Mouse (Mus musculus) macrophage (primary cell): Measurements from ENCODE around the gene Rabep2. TPM values are rescaled to one million over a fixed set of nuclear protein-coding genes. Genes with fewer than 3 reads are reported as not detected.

Experiments
- H3K27ac ChIP-seq: fragments of 350-480 bp; formaldehyde crosslinking; 2 replicates; pipeline ENCODE4 v1.9.0; 2021
- H3K36me3 ChIP-seq: fragments of 350-480 bp; formaldehyde crosslinking; 2 replicates; pipeline ENCODE4 v1.9.0; 2021; ENCODE audit errors: inconsistent target
- H3K4me3 ChIP-seq: fragments of 350-480 bp; formaldehyde crosslinking; 2 replicates; pipeline ENCODE4 v1.9.0; 2021; ENCODE audit errors: inconsistent target
- H3K79me2 ChIP-seq: fragments of 350-480 bp; formaldehyde crosslinking; 2 replicates; pipeline ENCODE4 v1.9.0; 2021; ENCODE audit errors: inconsistent target
- WGBS: methylation state at CpG from one replicate; pipeline ENCODE4 v1.1.7; 2026; ENCODE audit warnings: inconsistent platforms; ENCODE audit not compliant: missing documents; 5-methylcytosine and 5-hydroxymethylcytosine counted together
- polyA plus RNA-seq: library from polyadenylated mRNA; stranded (reverse); fragments of 250-400 nt; gene quantifications from 3 replicates; pipeline ENCODE4 v1.2.4, GENCODE M21; 2018; ENCODE audit warnings: inconsistent platforms

Gene Rabep2
- polyA plus RNA-seq, 1 experiment from 2014 or later, result 12.9 TPM

DNA sequence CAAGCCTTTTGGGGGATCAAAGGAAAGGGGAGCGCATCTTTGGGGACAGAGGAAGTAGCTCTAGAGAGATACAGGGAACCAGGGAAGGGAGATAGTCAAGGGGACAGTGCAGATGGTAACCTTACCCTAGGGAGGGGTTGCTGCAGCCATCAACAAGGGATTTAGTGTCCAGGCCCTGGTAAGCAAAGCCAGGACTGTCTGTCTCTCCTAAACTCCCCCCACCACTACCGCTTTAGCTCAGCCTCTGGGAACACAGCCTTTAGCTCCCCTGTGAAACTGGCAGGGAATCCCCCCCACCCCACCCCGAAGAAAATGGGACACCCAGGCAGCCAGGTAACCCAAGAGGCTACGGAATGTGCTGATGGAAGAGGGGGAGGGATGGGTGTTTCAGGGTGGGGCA, 35.0 kb downstream of the Rabep2 start:
- Histone ChIP-seq H3K36me3 (peaks cover 19% of the 10 kb centered on the region), H3K4me3 (no peak overlapping the region)
- WGBS, result 70% methylated on average over 4 of the region's 4 CpGs

DNA sequence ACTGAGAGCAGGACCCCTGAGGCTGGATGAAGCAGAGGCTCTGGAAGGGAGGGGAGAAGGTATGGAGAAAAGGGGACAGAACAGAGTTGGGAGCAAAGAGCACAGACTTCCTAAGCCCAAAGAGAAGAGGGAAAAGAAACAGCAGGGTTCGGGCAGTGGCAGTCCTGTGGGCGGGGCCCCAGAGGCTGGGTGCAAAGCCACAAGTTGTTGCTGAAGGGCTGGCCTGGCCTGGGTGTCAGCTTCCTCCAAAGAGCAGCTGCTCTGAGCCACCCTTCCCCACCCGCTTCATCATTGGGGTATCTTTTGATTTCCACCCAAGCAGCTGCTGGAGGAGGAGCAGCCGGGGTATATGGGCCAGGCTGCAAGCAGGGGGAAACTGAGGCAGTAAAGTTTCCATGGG, 35.6 kb downstream of the Rabep2 start:
- no peak overlapping the region for H3K27ac ChIP-seq
- H3K36me3 ChIP-seq, result peaks cover 25% of the 10 kb centered on the region
- WGBS, result 5% methylated on average over 4 of the region's 4 CpGs
- no peak overlapping the region for H3K4me3 ChIP-seq
- no peaks in the 10 kb centered on the region for H3K79me2 ChIP-seq

More for the DNA sequence above, 35.0 kb downstream of the Rabep2 start:
- H3K79me2 ChIP-seq, result no peaks in the 10 kb centered on the region
- H3K27ac ChIP-seq, result no peak overlapping the region

DNA sequence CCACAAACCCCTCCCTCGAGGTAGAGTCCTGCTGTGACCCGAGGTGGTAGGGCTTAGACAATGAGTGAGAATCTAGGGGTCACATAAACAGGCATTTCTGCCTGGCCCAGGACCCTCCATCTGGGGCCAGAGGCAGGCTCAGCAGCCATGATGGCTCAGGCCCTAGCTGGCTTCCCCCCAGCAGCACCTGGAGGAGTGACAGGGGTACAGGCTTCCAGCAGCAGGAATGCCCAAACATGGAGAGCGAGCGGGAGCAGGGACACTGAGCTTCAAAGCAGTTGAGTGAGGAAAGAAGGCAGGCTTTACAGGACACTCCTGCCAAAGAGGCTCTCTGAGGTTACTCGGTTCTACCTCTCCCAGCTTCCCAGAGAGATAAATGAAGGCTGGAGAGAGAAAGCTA, 36.3 kb downstream of the Rabep2 start:
- Histone ChIP-seq H3K4me3 (no peak overlapping the region), H3K79me2 (no peaks in the 10 kb centered on the region), H3K36me3 (peaks cover 29% of the 10 kb centered on the region), H3K27ac (no peak overlapping the region)
- 84% methylated on average over 5 of the region's 5 CpGs for WGBS

DNA sequence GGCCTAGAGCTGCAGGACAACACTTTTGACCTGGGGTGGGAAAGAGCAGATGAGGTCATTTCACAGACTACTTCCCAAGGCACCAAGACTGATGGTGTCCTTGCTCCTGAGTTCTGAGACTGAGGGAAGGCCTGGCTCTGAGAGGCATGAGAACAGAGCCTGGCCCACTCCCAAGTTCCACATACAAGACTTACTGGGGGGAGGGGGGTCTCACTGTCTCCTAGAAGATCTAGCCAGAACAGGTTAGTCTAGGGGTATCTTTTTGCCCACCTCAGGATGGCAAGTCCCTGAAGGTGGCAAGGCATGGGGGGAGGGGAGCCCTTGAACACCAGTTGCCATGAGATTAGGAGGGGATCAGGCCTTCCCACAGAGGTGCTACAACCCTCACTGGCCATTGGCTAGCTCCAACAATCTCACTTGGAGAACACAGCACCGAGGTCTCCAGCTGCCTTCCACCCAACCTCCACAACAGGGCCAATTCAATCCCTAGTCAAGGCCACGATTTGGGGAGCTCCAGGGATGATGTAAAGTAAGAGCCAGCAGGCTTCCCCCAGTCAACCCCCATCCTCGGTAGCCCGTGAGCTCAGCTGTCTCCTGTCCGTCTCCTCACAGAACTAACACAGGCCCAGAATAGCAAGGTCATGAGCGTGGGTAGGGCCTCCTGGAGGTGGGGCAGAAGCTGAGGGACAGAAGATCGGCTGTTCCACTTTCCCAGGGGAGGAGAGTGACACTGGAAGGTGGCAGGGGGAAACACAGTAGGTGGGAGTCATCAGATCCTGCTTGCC, 36.9 kb downstream of the Rabep2 start:
- Histone ChIP-seq H3K4me3 (no peak overlapping the region), H3K36me3 (peaks cover 29% of the 10 kb centered on the region), H3K27ac (no peak overlapping the region), H3K79me2 (no peaks in the 10 kb centered on the region)
- 71% methylated on average over 5 of the region's 7 CpGs for WGBS

DNA sequence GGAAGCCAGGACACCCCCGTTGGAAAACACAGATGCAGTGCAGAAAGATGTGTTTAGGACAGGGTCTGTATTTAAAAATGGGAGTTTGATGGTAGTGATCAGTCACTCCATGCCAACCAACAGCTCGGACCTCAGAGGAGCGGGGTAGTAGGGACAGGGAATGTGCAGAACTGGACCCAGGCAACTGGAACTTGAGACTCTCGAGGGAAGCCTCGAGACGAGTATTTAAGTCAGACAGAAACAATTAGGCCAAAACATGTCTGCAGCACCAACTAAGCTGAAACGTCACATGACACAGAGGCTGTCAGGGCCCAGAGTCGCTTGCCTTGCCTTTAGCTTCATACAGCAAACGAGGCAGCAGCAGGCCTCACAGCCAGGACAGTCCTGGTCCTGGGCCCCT, 37.6 kb downstream of the Rabep2 start:
- 83% methylated on average over 8 of the region's 9 CpGs for WGBS
- H3K4me3 ChIP-seq, result no peak overlapping the region
- no peak overlapping the region for H3K27ac ChIP-seq
- H3K36me3 ChIP-seq, result peaks cover 31% of the 10 kb centered on the region
- no peaks in the 10 kb centered on the region for H3K79me2 ChIP-seq

DNA sequence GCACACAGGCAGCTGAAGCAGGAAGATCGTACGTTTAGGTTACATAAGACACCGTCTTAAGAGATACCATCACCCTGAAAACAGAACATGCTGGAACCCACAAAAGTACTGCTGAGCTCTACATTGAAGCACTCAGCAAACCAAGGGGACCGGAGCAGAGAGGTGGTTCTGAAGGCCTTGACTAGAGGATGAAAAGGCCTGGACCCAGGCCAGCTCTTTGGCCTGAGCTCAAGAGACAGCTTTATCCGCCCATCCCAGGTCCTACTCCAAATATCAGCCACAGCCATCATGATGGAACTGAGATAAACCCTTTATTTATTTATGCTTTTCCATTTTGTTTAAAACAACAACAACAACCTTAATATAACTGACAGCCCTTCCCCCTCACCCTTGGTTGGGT, 38.1 kb downstream of the Rabep2 start:
- Histone ChIP-seq H3K27ac (no peak overlapping the region), H3K36me3 (peaks cover 37% of the 10 kb centered on the region), H3K4me3 (no peak overlapping the region), H3K79me2 (no peaks in the 10 kb centered on the region)
- 86% methylated on average over 5 of the region's 5 CpGs for WGBS

DNA sequence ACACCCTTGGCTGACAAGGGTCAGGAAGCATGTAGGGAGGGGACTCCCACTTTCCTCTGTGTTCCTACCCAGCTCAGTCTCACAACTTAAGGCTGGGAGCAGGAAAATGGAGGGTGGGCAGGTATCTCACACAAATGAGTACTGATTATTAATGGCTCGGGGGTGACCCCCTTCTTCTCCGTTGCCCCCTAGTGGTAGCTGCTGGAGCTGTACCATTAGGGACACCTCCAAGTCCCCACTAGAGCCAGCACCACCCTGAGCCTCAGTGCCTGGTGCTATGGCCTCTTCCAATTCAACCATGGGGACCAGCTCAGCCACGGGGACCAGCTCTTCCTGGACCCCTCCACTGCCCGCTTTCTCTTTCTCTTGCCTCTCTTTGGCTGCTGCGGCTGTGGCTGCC, 38.7 kb downstream of the Rabep2 start:
- WGBS, result 51% methylated on average over 5 of the region's 5 CpGs
- Histone ChIP-seq H3K79me2 (no peaks in the 10 kb centered on the region), H3K36me3 (peaks cover 41% of the 10 kb centered on the region), H3K4me3 (no peak overlapping the region), H3K27ac (no peak overlapping the region)

DNA sequence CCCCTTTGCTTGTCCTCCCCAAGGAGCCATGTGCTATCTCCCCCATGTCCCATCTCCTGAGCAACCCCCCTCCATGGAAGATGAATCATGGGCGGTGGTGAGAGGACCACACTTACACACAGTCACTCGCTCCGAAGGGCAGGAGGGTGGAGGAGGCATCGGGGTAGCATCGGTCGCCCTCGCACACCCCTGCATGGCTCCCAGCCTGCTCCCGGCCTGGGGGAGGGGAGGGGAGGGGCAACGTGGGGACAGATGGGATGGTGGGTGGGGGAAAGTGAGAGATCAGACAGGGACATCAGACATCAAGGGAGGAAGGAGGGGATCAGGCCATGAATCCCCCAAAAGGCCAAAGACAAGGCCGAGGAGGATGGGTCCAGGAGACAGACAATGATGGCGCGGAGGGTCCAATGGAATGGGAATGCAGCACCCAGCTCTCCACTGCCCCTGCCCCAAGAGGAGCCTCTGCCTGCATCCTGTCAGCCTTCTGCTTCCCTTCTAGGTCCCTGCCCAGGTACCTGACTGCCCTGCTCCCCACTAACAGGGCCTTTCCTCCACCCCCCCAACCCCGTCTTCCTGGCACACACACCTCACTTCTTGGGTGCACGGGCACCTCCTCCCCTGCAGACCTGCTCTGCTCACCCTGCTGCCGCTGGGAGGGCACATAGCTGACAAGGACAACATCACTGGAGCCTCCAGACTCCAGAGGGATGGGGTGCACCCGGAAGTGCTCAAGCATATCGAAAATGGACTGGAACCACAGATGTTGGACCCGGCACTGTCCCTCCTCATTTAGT, 39.5 kb downstream of the Rabep2 start:
- H3K36me3 ChIP-seq, result peaks cover 41% of the 10 kb centered on the region
- no peaks in the 10 kb centered on the region for H3K79me2 ChIP-seq
- no peak overlapping the region for H3K4me3 ChIP-seq
- 90% methylated on average over 14 of the region's 18 CpGs for WGBS
- H3K27ac ChIP-seq, result no peak overlapping the region

DNA sequence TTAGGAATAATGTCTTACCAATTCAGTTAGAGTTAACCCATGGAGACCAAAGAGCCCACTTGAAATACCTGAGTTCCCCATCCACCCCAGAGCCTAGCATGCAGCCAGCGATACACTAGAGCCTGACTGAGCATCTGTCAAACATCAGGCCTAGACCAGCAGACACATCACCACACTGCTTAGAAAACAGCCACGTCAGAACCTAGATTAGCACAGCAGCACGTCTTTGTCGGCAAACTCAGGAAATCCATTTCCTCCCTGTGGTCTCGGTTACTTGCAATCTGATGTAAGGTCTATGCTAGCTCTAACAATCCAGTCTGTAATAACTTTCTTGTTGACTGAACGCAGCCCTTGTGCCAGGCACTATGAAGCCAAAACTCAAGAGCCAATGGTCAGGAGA, 41.5 kb downstream of the Rabep2 start:
- Histone ChIP-seq H3K27ac (peak overlapping the region; percentile 35), H3K4me3 (no peak overlapping the region), H3K79me2 (peaks cover 4% of the 10 kb centered on the region; the same call in 1 of the 2 replicates), H3K36me3 (peaks cover 41% of the 10 kb centered on the region)
- WGBS, result 6% methylated on average over 6 of the region's 6 CpGs

DNA sequence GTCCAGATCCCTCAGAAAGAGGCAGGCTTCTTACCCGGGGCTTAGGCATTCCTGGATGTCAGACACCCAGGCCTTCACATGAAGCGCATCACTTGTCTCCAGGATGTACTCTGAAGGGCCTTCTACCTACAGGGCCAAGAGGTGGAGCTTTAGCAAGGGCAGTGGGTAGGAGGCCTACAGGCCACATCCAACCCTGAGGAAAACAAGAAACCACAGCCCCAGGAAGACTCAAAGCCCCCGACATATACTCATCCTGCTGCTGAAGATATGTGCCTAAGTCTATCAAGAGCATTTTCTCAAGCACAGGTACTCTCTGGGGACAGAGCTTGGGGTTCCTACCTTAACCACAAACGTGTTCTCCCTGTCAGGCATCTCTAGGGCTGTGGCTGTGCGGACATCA, 42.8 kb downstream of the Rabep2 start:
- Histone ChIP-seq H3K27ac (no peak overlapping the region), H3K4me3 (no peak overlapping the region), H3K36me3 (peaks cover 41% of the 10 kb centered on the region), H3K79me2 (peaks cover 4% of the 10 kb centered on the region; the same call in 1 of the 2 replicates)
- 79% methylated on average over 5 of the region's 5 CpGs for WGBS

DNA sequence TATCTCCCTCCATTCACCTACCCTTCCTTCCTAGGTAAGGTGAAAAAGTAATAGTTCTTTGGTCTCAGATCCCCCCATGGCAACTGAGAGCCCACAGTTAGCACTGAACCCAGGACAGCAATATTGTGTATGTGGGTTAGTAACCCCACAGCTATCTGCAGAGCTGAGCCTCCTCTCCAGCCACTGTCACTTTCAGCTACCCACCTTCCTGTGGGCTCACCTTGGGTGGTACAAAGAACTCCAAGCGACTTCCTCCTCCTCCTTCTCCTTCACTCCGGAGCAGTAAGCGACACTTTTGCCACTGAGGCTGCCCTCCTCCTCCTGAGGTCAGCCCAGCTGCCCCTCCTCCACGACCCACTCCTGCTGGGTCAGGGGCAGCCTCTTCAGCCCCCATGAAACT, 43.3 kb downstream of the Rabep2 start:
- H3K36me3 ChIP-seq, result peaks cover 38% of the 10 kb centered on the region
- peaks cover 4% of the 10 kb centered on the region; the same call in 1 of the 2 replicates for H3K79me2 ChIP-seq
- no peak overlapping the region for H3K4me3 ChIP-seq
- no peak overlapping the region for H3K27ac ChIP-seq
- WGBS, result 22% methylated on average over 1 of the region's 4 CpGs

DNA sequence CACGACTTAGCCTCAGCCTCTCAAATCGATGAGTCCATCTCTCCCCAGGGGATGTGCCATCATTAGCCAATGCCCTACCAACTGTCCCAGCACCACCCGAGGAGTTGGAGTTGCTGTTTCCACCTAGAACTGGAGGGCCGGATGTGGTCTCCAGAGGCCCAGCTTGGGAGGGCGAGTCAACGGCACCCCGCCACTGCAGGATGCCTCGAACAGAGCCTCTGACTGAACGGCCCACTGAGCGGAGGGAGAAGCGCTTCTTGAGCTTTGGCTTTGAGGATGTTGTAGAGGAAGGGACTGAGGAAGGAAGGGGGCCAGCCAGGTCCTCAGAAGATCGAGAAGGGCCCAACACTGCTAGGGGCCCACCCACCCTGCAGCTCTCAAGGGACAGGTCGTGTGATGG, 43.7 kb downstream of the Rabep2 start:
- Histone ChIP-seq H3K27ac (no peak overlapping the region), H3K4me3 (no peak overlapping the region), H3K36me3 (peaks cover 34% of the 10 kb centered on the region), H3K79me2 (peaks cover 4% of the 10 kb centered on the region; the same call in 1 of the 2 replicates)
- 20% methylated on average over 13 of the region's 13 CpGs for WGBS

DNA sequence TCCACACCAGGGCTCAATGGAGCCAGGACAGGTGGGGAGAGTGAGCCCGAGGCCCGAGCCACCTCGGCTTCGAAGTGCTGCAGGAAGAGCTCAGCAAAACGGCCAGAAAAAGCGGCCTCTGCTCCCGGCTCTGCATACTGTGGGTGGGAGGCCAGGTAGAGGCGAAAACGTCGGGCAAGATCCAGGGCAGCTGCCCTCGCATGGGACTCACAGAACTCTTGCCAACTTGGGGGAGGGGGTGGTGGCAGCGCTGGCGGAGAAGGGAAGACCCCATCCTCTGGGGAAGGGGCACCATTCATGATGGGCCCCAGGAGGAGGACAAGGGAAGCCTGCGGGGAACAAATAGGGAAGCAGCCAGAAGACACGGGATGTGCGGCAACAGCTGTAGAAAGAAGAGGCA, 44.2 kb downstream of the Rabep2 start:
- 30% methylated on average over 16 of the region's 16 CpGs for WGBS
- no peak overlapping the region for H3K4me3 ChIP-seq

DNA sequence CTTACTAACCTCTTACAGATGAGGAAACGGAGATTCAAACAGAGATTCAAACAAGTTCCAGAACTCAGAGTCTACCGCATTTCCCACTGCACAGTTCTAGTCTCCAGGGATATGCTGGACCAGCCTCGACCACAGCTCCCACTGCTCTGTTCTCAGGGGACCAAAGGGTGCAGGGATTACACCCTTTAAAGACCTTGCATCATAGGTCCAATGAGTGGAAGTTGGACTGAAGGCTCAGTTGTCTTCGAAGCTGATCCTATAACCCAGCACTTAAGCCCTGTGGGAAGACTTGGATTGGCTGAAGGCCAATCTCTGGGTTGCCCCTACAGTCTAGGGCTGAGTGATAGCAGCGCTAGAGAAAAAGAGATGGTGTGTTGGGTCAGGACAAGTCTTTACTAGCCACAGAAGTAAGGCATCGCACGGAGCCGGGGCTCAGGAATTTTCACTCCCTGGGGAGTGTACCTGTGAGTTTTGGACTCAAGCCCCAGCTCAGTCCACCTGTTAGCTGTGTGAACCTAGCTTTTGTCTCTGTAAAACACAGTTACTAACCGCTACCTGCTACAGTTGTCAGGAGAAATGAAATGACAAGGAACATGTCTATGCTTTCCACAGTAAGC, 45.0 kb downstream of the Rabep2 start:
- peaks cover 21% of the 10 kb centered on the region for H3K36me3 ChIP-seq
- WGBS, result 72% methylated on average over 9 of the region's 9 CpGs
- no peak overlapping the region for H3K27ac ChIP-seq
- H3K4me3 ChIP-seq, result peak overlapping the region; percentile 69; the same call in 1 of the 2 replicates
- H3K79me2 ChIP-seq, result peaks cover 4% of the 10 kb centered on the region; the same call in 1 of the 2 replicates

More for the DNA sequence above, 44.2 kb downstream of the Rabep2 start:
- Histone ChIP-seq H3K27ac (no peak overlapping the region), H3K79me2 (peaks cover 4% of the 10 kb centered on the region; the same call in 1 of the 2 replicates), H3K36me3 (peaks cover 30% of the 10 kb centered on the region)
